Mouse (Mus musculus): ENCODE measurements around the gene Kif16b.

- no peak for TF ChIP-seq POLR2A (IDR thresholded peaks at IDR 0.05; ENCODE audit: borderline replicate concordance, extremely low read depth, insufficient read depth, insufficient read length, poor library complexity, severe bottlenecking)
- no peak for TF ChIP-seq CTCF (IDR thresholded peaks at IDR 0.05; ENCODE audit: borderline replicate concordance, extremely low read depth, insufficient read depth, insufficient read length)
These were observed 142.1 kb downstream of the Kif16b start for GRCm38 (mm10) chr2:142759192-142759591.

Data from brain, embryonic 14.5 days (tissue).